Mouse (Mus musculus) adipocyte (in vitro differentiated cells): ENCODE results near the gene Olfr576.

Source experiments
- DNase-seq: peaks from one replicate; pipeline ENCODE4 v3.0.0-alpha.2; 2016; ENCODE audit warnings: low spot score

The Olfr576 gene

DNA sequence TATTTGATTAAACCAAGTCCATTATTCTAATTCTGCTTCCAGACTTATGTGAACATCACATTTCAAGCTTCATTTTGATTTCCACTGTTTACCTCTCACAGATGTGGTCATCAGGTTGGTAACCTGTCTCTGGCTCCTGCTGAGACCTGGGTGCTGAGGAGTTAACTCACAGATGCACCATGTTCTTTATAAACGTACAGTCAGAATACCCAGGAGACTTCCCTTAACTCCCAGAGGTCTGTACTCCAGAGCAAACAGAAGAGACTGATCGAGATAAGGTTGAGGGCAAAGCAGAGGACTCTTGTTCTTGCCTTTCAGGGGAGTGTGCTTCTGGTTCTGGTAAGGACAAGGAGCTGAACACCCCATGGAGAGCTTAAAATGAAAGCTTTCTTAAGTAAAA, at the start of gene Olfr576:
TSS of gene Olfr576 (plus strand) at position 301 of the 400 bp plus-strand sequence.
- no peak for DNase-seq

GRCm38 (mm10) chr7:102915261-102915660, 47.2 kb upstream of the Olfr576 start:
- no peak for DNase-seq

DNA sequence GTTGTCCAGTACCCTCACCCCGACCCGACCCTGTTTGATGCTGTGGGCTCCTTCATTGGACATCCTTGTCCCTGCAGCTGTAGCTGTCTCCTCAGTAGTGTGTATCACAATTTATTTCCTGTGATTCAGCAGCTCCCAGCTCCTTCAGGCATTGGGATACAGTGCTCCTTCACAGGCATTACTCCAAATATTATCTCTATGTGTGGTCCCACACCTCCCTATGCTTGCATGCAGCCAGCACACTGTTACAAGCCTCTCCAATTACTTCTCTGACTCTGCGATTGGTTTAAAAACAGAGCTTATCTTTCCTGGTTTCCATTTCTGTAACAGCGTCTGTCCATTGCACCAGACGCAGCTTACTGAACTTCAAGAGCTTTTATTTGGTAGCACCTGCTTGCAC, 46.1 kb upstream of the Olfr576 start:
- no peak for DNase-seq

- DNase-seq = no peak
Observed at GRCm38 (mm10) chr7:102917032-102917875, 45.2 kb upstream of the Olfr576 start, which contains the start of gene Olfr571. Olfr571 (minus strand) TSS chr7:102917536.

- DNase-seq = peak; percentile 70
Observed at GRCm38 (mm10) chr7:102919632-102920031, 42.8 kb upstream of the Olfr576 start.

DNA sequence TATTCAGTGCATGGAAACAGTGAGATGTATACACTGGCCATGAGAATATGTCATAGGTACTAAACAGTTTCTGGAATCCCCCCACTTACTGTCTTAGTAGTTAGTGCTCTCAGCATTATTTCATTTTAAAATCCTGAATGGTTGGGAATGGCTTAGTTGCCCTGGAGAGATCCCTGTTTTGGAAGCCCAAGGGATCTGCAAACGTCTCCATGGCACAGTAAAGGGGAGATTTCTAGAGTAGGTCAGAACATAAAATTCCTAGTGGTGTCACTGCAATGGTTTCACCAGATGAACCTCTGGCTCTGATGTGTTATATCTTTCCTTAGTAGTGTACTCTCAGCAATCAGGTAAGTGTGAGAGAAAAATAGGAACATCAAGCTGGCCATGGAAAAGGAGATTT, 38.4 kb upstream of the Olfr576 start, which contains the start of gene Olfr572:
TSS of gene Olfr572 (plus strand) at position 301 of the 400 bp plus-strand sequence.
- no peak for DNase-seq

- DNase-seq = no peak
Observed at GRCm38 (mm10) chr7:102927105-102927504, 35.4 kb upstream of the Olfr576 start.

DNA sequence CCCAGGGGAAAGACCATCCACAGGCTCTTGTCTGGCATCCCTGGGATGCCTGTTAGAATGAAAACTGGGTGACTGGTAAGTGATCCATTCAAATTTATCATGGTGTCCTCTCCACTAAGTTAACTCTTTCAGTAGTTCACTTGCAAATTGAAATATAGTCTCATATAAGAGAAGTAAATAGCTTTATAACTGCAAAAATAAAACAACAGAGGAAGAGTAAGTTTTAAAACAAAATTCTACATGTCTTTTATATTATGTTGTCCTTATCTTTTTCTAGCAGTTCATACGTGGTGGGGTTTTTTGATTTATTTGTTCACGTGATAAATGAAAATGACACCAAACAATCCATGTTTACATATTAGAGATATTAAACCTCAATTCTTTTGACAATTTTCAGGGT, 20.0 kb upstream of the Olfr576 start, which contains the start of gene Olfr573-ps1:
TSS of gene Olfr573-ps1 (minus strand) at position 101 of the 400 bp plus-strand sequence.
- DNase-seq = no peak

GRCm38 (mm10) chr7:102943417-102943816, 19.0 kb upstream of the Olfr576 start:
- DNase-seq = no peak

DNA sequence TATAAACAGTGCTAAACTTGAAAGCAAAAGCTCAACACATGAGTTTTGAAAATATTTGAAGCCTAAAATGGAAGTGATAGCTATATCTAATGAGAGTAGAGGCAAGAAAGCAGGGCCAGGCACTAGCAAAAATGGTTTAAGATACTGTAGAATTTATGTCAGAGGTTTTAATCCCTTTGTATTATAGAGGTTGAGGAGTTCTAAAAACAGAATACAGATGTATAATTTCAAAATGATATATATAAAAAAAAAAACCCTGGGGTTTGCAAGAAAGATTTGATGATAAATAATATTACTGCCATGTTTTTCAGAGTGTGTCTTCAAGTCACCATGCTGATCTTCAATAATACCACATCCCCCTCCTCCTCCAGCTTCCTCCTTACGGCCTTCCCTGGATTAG, 14.3 kb upstream of the Olfr576 start, which contains the start of gene Olfr574:
TSS of gene Olfr574 (plus strand) at position 301 of the 400 bp plus-strand sequence.
- no peak for DNase-seq

GRCm38 (mm10) chr7:102950732-102951131, 11.7 kb upstream of the Olfr576 start:
- DNase-seq = no peak

DNA sequence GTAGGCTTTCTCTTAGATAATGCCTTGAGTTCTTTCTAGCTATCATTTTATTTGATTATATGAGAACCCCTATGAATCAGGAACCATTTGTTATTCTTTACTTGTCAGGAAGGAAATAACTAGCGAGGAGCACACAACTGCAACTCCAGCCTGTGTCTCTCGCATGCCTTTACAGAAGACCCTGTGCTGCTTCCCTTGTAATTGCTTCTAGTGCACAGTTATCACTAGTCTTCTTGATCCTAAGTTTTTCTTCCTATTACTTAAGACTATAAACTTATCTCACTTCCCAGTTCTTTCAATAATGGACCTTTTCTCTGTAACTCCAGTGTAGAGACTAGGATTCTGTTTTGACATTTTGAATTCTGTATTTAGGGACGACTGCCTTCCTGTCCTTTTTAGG, 4.3 kb upstream of the Olfr576 start:
- no peak for DNase-seq

GRCm38 (mm10) chr7:102958593-102958992, 3.9 kb upstream of the Olfr576 start, which contains the start of gene Olfr575:
Olfr575 (minus strand) TSS chr7:102958775.
- DNase-seq = no peak

- no peak for DNase-seq
Observed at GRCm38 (mm10) chr7:102974399-102974798, 11.9 kb downstream of the Olfr576 start.

DNA sequence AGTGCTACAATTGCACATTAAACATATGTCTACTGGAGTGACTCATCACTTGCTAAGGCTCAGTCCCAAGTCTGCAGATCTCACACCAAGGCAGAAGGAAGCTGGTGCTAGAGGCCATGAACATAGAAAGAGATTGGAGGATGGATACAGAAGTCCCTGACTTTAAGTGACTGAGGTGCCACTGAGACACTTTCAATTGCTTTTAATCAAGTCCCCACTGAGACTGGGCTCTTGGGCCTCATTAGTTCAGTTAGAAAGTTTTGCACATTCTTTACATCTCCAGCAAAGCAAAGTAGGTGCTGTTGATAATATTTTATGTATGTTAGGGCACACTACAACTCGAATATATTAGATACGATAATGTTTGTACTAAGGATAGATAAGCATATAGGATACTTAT, 13.4 kb downstream of the Olfr576 start, which contains the start of gene Olfr577:
TSS of gene Olfr577 (minus strand) at position 101 of the 400 bp plus-strand sequence.
- no peak for DNase-seq

- no peak for DNase-seq
Observed at GRCm38 (mm10) chr7:102989224-102989623, 26.8 kb downstream of the Olfr576 start, which contains the start of gene Olfr578. Olfr578 (minus strand) TSS chr7:102989324.
